Mouse (Mus musculus): ENCODE data around the gene Med29. TPM values are rescaled to one million over a fixed set of nuclear protein-coding genes. Genes with fewer than 3 reads are reported as not detected.

Med29 gene
- 23.0 TPM for polyA plus RNA-seq (2017; shearing (Covaris generic))

GRCm38 (mm10) chr7:28392429-28393271 is at the start of gene Med29, which contains the start of gene Paf1:
Med29 (minus strand) TSS chr7:28392708.
Paf1 (plus strand) TSS chr7:28392951.

GRCm38 (mm10) chr7:28436932-28437570 is 44.5 kb upstream of the Med29 start, which contains the start of gene Gmfg:
Gmfg (plus strand) TSS chr7:28437447.

GRCm38 (mm10) chr7:28380237-28381016 is 12.1 kb downstream of the Med29 start, which contains the start of gene Zfp36:
Zfp36 (minus strand) TSS chr7:28380253.

GRCm38 (mm10) chr7:28372251-28373108 is 20.0 kb downstream of the Med29 start, which contains the start of gene Plekhg2:
Plekhg2 (minus strand) TSS chr7:28372599.

GRCm38 (mm10) chr7:28350155-28350883 is 42.2 kb downstream of the Med29 start, which contains the start of gene Rps16:
Rps16 (plus strand) TSS chr7:28350652.

GRCm38 (mm10) chr7:28338108-28338998 is 54.2 kb downstream of the Med29 start, which contains the start of gene Supt5:
Supt5 (minus strand) TSS chr7:28338746.

Other genes starting within 250 kb of the Med29 start
- 228 TPM for gene Fbl, start 223.0 kb downstream of the Med29 start, polyA plus RNA-seq (2017; shearing (Covaris generic))
- gene Dyrk1b, start 213.2 kb downstream of the Med29 start, polyA plus RNA-seq (2017; shearing (Covaris generic)), result 10.3 TPM
- gene Eid2, start 124.8 kb downstream of the Med29 start, polyA plus RNA-seq (2017; shearing (Covaris generic)), result 6.6 TPM
- gene Eid2b, start 115.0 kb downstream of the Med29 start, polyA plus RNA-seq (2017; shearing (Covaris generic)), result 3.7 TPM
- not detected for gene Selenov, start 101.5 kb downstream of the Med29 start, polyA plus RNA-seq (2017; shearing (Covaris generic))
- gene Dll3, start 90.5 kb downstream of the Med29 start, polyA plus RNA-seq (2017; shearing (Covaris generic)), result not detected
- gene Timm50, start 80.6 kb downstream of the Med29 start, polyA plus RNA-seq (2017; shearing (Covaris generic)), result 55.8 TPM
- 213 TPM for gene Supt5, start 54.0 kb downstream of the Med29 start, polyA plus RNA-seq (2017; shearing (Covaris generic))
- gene Rps16, start 42.1 kb downstream of the Med29 start, polyA plus RNA-seq (2017; shearing (Covaris generic)), result 983 TPM
- 48.9 TPM for gene Plekhg2, start 20.1 kb downstream of the Med29 start, polyA plus RNA-seq (2017; shearing (Covaris generic))
- 189 TPM for gene Zfp36, start 12.5 kb downstream of the Med29 start, polyA plus RNA-seq (2017; shearing (Covaris generic))
- 170 TPM for gene Paf1, start 243 bp upstream of the Med29 start, polyA plus RNA-seq (2017; shearing (Covaris generic))
- gene Gmfg, start 44.7 kb upstream of the Med29 start, polyA plus RNA-seq (2017; shearing (Covaris generic)), result 436 TPM
- 2.3 TPM for gene Lrfn1, start 59.3 kb upstream of the Med29 start, polyA plus RNA-seq (2017; shearing (Covaris generic))
- not detected for gene Ifnl2, start 117.7 kb upstream of the Med29 start, polyA plus RNA-seq (2017; shearing (Covaris generic))
- gene Ifnl3, start 130.1 kb upstream of the Med29 start, polyA plus RNA-seq (2017; shearing (Covaris generic)), result not detected
- not detected for gene Sycn, start 148.2 kb upstream of the Med29 start, polyA plus RNA-seq (2017; shearing (Covaris generic))
- gene Nccrp1, start 154.5 kb upstream of the Med29 start, polyA plus RNA-seq (2017; shearing (Covaris generic)), result not detected
- gene Samd4b, start 205.4 kb upstream of the Med29 start, polyA plus RNA-seq (2017; shearing (Covaris generic)), result 48.1 TPM
- 6.2 TPM for gene Pak4, start 205.5 kb upstream of the Med29 start, polyA plus RNA-seq (2017; shearing (Covaris generic))
- gene Acp7, start 238.6 kb upstream of the Med29 start, polyA plus RNA-seq (2017; shearing (Covaris generic)), result not detected